ENCODE assay signal across 8 mouse cellular contexts in genomic region chr15:84105105-84105923, GRCm38 (mm10). TPM values are rescaled to one million over a fixed set of nuclear protein-coding genes. Genes with fewer than 3 reads are reported as not detected.
DNase-seq lines count a peak whose midpoint lies in the region; ATAC-seq and TF ChIP-seq lines count a peak whose summit lies in the region.

Gene Sult4a1, minus strand, starts transcription at chr15:84105754.

- WGBS in heart, embryonic 12.5 days: 3% methylated on average over 76 of the region's 77 CpGs
- 2% methylated on average over 77 of the region's 77 CpGs for WGBS in embryonic facial prominence, embryonic 10.5 days
- WGBS in liver, embryonic 15.5 days (ENCODE audit: insufficient replicate concordance): 3% methylated on average over 77 of the region's 77 CpGs
- WGBS in small intestine, adult 2 months: 3% methylated on average over 77 of the region's 77 CpGs

- H3K36me3 ChIP-seq in heart, embryonic 12.5 days: no peaks in the 10 kb centered on the region
- no peaks in the 10 kb centered on the region for H3K36me3 ChIP-seq in embryonic facial prominence, embryonic 10.5 days (replicated peaks)
- H3K36me3 ChIP-seq in liver, embryonic 15.5 days (replicated peaks): no peaks in the 10 kb centered on the region
- H3K36me3 ChIP-seq in small intestine, adult 2 months (ENCODE audit: control insufficient read depth, insufficient read depth, low read length): no peaks in the 10 kb centered on the region

- TF ChIP-seq POLR2A in small intestine, adult 2 months (IDR thresholded peaks at IDR 0.05; ENCODE audit: low read depth, low read length): no peak

- H3K9me3 ChIP-seq in heart, embryonic 12.5 days (replicated peaks): no peaks in the 10 kb centered on the region
- H3K9me3 ChIP-seq in embryonic facial prominence, embryonic 10.5 days: no peaks in the 10 kb centered on the region
- H3K9me3 ChIP-seq in liver, embryonic 15.5 days (replicated peaks): no peaks in the 10 kb centered on the region

- H3K27ac ChIP-seq in heart, embryonic 12.5 days (ENCODE audit: poor library complexity, severe bottlenecking): no peak within 1 kb of the TSS
- 0 out of 2 replicates have a peak within 1 kb of the TSS, but pooled peaks have one; percentile 32 for H3K27ac ChIP-seq in embryonic facial prominence, embryonic 10.5 days (replicated peaks)
- H3K27ac ChIP-seq in liver, embryonic 15.5 days (replicated peaks): no peak within 1 kb of the TSS
- no peak within 1 kb of the TSS for H3K27ac ChIP-seq in small intestine, adult 2 months (ENCODE audit: insufficient read depth, low read depth, low read length)

- no peak for DNase-seq in heart, postnatal 36 days
- peak; percentile 8 for DNase-seq in Muller cell, postnatal 12 days (ENCODE audit: inconsistent ontology term)
- peak; percentile 56 for DNase-seq in embryonic facial prominence, embryonic 10.5 days (ENCODE audit: low spot score)
- DNase-seq in induced T-regulatory cell, adult 2 months (ENCODE audit: low read depth): peak; percentile 31
- no peak for DNase-seq in gastrocnemius, postnatal 14 days

- H3K4me1 ChIP-seq in heart, embryonic 12.5 days (replicated peaks): peaks cover 8% of the 10 kb centered on the region; the same call in 1 of the 2 replicates
- H3K4me1 ChIP-seq in embryonic facial prominence, embryonic 10.5 days: peaks cover 11% of the 10 kb centered on the region
- H3K4me1 ChIP-seq in liver, embryonic 15.5 days (replicated peaks): peaks cover 7% of the 10 kb centered on the region
- peaks cover 7% of the 10 kb centered on the region for H3K4me1 ChIP-seq in small intestine, adult 2 months (ENCODE audit: control insufficient read depth, insufficient read depth, insufficient read length, low read length)

- peak within 1 kb of the TSS; percentile 61 for H3K4me3 ChIP-seq in heart, embryonic 12.5 days
- peak within 1 kb of the TSS; percentile 71 for H3K4me3 ChIP-seq in embryonic facial prominence, embryonic 10.5 days
- peak within 1 kb of the TSS; percentile 32 for H3K4me3 ChIP-seq in liver, embryonic 15.5 days (replicated peaks)
- peak within 1 kb of the TSS; percentile 55 for H3K4me3 ChIP-seq in small intestine, adult 2 months (ENCODE audit: low read depth, low read length)

- intact Hi-C loops in heart, postnatal 36 days (cut with DNase I): no loop called here
- intact Hi-C loops in gastrocnemius, postnatal 14 days (cut with DNase I; ENCODE audit: low total_unique reads): no loop called here

- peaks cover 62% of the 10 kb centered on the region for H3K27me3 ChIP-seq in heart, embryonic 12.5 days (replicated peaks)
- H3K27me3 ChIP-seq in embryonic facial prominence, embryonic 10.5 days (replicated peaks; ENCODE audit: low read depth, poor library complexity, severe bottlenecking): peaks cover 56% of the 10 kb centered on the region
- H3K27me3 ChIP-seq in liver, embryonic 15.5 days: peaks cover 42% of the 10 kb centered on the region
- peaks cover 19% of the 10 kb centered on the region for H3K27me3 ChIP-seq in small intestine, adult 2 months (ENCODE audit: control insufficient read depth, insufficient read depth, low read length)

- TF ChIP-seq CTCF in small intestine, adult 2 months (IDR thresholded peaks at IDR 0.05; ENCODE audit: extremely low read depth, insufficient read length, insufficient replicate concordance, low read depth, low read length): no peak

- no peak for ATAC-seq in heart, embryonic 12.5 days (ENCODE audit: insufficient number of reproducible peaks, low FRiP score)
- ATAC-seq in liver, embryonic 15.5 days (ENCODE audit: insufficient read depth): no peak

- H3K9ac ChIP-seq in heart, embryonic 12.5 days: peak within 1 kb of the TSS; percentile 60; the same call in 1 of the 2 replicates
- no peak within 1 kb of the TSS for H3K9ac ChIP-seq in liver, embryonic 15.5 days

- peak within 1 kb of the TSS; percentile 96 for H3K4me2 ChIP-seq in heart, embryonic 12.5 days
- H3K4me2 ChIP-seq in liver, embryonic 15.5 days: peak within 1 kb of the TSS; percentile 61

RNA-seq across cellular contexts. Expression of gene Sult4a1, which starts in this region (rescaled TPM):
- 0.60 and 0.80 TPM in 2 replicates for polyA plus RNA-seq in heart, embryonic 12.5 days (2016; fragmentation: Nextera tagmentation; extraction: Ambion mirVana)
- total RNA-seq in heart, postnatal 36 days (2021): under 1 TPM in 1 of 2 experiments, not detected in 1; 0.39 TPM
- polyA plus RNA-seq in embryonic facial prominence, embryonic 10.5 days (2016; fragmentation: Nextera tagmentation; extraction: Ambion mirVana): 6.9 and 8.7 TPM in 2 replicates
- polyA plus RNA-seq in liver, embryonic 15.5 days (2015; fragmentation: Nextera tagmentation; extraction: Ambion mirVana): 0.06 and 0.08 TPM in 2 replicates
- polyA plus RNA-seq in small intestine, adult 2 months (2012; rRNA removed): 0.75 and 1.6 TPM in 2 replicates
- under 1 TPM in 1 of 2 experiments, not detected in 1; 0.09 TPM for total RNA-seq in gastrocnemius, postnatal 14 days (2021)

Comparison
In these comparisons a context has a peak if more than half of its experiments do, and no peak if none do; other contexts are left out.
1. DNase-seq: peak in Muller cell, postnatal 12 days (single experiment), embryonic facial prominence, embryonic 10.5 days (single experiment) and induced T-regulatory cell, adult 2 months (single experiment); none in heart, postnatal 36 days (0 of 2) and gastrocnemius, postnatal 14 days (single experiment).
2. Peak in every context shown above with its lines, with median percentiles within 50 percentile points of each other: H3K4me3 ChIP-seq.